Mouse (Mus musculus): Measurements from ENCODE around the gene Mag.

- no peak for TF ChIP-seq POLR2A (IDR thresholded peaks at IDR 0.05; ENCODE audit: borderline replicate concordance, extremely low read depth, insufficient read depth, insufficient read length, poor library complexity, severe bottlenecking)
- TF ChIP-seq CTCF (IDR thresholded peaks at IDR 0.05; ENCODE audit: borderline replicate concordance, extremely low read depth, insufficient read depth, insufficient read length): no peak
Observed at GRCm38 (mm10) chr7:30895217-30895616, 19.5 kb downstream of the Mag start.

Data from brain, embryonic 14.5 days (tissue).